Mouse (Mus musculus) CH12.LX (cell line): ENCODE measurements around the gene 2810004N23Rik. TPM values are rescaled to one million over a fixed set of nuclear protein-coding genes. Genes with fewer than 3 reads are reported as not detected.

Experiments used
- DNase-seq: peaks from one replicate; pipeline ENCODE4 v3.0.0-alpha.2; 2013; ENCODE audit errors: extremely low read depth
- H3K27ac ChIP-seq: 2 replicates; pipeline ENCODE4 v1.5.1; 2012; ENCODE audit warnings: low read depth, mild to moderate bottlenecking, control low read depth, moderate library complexity; ENCODE audit not compliant: insufficient read depth
- H3K27me3 ChIP-seq: replicated peaks from 2 replicates; pipeline ENCODE3; 2012; ENCODE audit warnings: inconsistent platforms
- H3K36me3 ChIP-seq, 2 experiments: replicated peaks in 1 of 2; 2 replicates each; pipeline versions ENCODE3 to v1.6.1; 2012; ENCODE audit warnings: inconsistent platforms in 1 of 2, low read length in 1 of 2, mild to moderate bottlenecking in 1 of 2, mixed read lengths in 1 of 2, moderate library complexity in 1 of 2; ENCODE audit not compliant: control insufficient read depth in 1 of 2, insufficient read depth in 1 of 2
- H3K4me1 ChIP-seq, 2 experiments: 2 replicates each; pipeline ENCODE4 v1.6.1; 2012; ENCODE audit warnings: inconsistent platforms in 1 of 2, moderate library complexity in 1 of 2; ENCODE audit not compliant: insufficient read depth in 2 of 2, control insufficient read depth in 1 of 2
- H3K4me2 ChIP-seq: 2 replicates; pipeline ENCODE4 v1.6.1; 2012; ENCODE audit warnings: low read depth, mild to moderate bottlenecking, control low read depth; ENCODE audit not compliant: poor library complexity, insufficient read depth, severe bottlenecking
- H3K4me3 ChIP-seq, 3 experiments: fragments of 150-350 bp in 1 of 3; sonication (generic) in 1 of 3; replicated peaks in 1 of 3; 2 replicates each; pipeline versions ENCODE3 to v1.5.1; 2011 to 2012; ENCODE audit warnings: low read depth in 2 of 3, low read length in 2 of 3, mild to moderate bottlenecking in 2 of 3, moderate library complexity in 2 of 3, control low read depth in 1 of 3, improper control_type of control experiment in 1 of 3, inconsistent platforms in 1 of 3, mixed read lengths in 1 of 3; ENCODE audit not compliant: poor library complexity in 1 of 3
- H3K79me2 ChIP-seq: replicated peaks from 2 replicates; pipeline ENCODE4 v1.6.1; 2012; ENCODE audit warnings: mild to moderate bottlenecking, moderate library complexity; ENCODE audit not compliant: control insufficient read depth, poor library complexity, insufficient read depth, severe bottlenecking; ENCODE audit errors: extremely low read depth
- H3K9ac ChIP-seq: 2 replicates; pipeline ENCODE4 v1.6.1; 2012; ENCODE audit warnings: low read depth, mild to moderate bottlenecking, control low read depth, moderate library complexity; ENCODE audit not compliant: insufficient read depth
- H3K9me3 ChIP-seq: replicated peaks from 2 replicates; pipeline ENCODE3; 2012; ENCODE audit warnings: low read length, inconsistent platforms, mixed read lengths
- ELF1 ChIP-seq: IDR thresholded peaks from 2 replicates; pipeline ENCODE4 v1.6.1; 2014; ENCODE audit warnings: low read depth, mild to moderate bottlenecking, inconsistent platforms, low read length, improper control_type of control experiment
- EP300 ChIP-seq: IDR thresholded peaks from 2 replicates; pipeline ENCODE4 v1.6.1; 2011; ENCODE audit warnings: low read length, improper control_type of control experiment
- ETS1 ChIP-seq: conservative IDR thresholded peaks from 2 replicates; pipeline ENCODE4 v1.6.1; 2012; ENCODE audit warnings: low read depth, mild to moderate bottlenecking, inconsistent platforms, low read length, improper control_type of control experiment, moderate library complexity
- HCFC1 ChIP-seq: IDR thresholded peaks from 2 replicates; pipeline ENCODE4 v1.6.1; 2012; ENCODE audit warnings: low read depth, mild to moderate bottlenecking, inconsistent platforms, low read length, improper control_type of control experiment
- IRF4 ChIP-seq: IDR thresholded peaks from 2 replicates; pipeline ENCODE4 v1.6.1; 2014; ENCODE audit warnings: low read depth, mild to moderate bottlenecking, inconsistent platforms, low read length, improper control_type of control experiment
- MAFK ChIP-seq: IDR thresholded peaks from 2 replicates; pipeline ENCODE4 v1.6.1; 2011; ENCODE audit warnings: low read length, improper control_type of control experiment; ENCODE audit not compliant: insufficient replicate concordance
- MYC ChIP-seq: IDR thresholded peaks from 2 replicates; pipeline ENCODE4 v1.6.1; 2011; ENCODE audit warnings: low read depth, mild to moderate bottlenecking, improper control_type of control experiment, low read length
- NELFE ChIP-seq: IDR thresholded peaks from 2 replicates; pipeline ENCODE4 v1.6.1; 2011; ENCODE audit warnings: low read depth, low read length, improper control_type of control experiment
- SIN3A ChIP-seq: IDR thresholded peaks from 2 replicates; pipeline ENCODE4 v1.6.1; 2012; ENCODE audit warnings: low read length, improper control_type of control experiment, inconsistent platforms
- SMC3 ChIP-seq: IDR thresholded peaks from 2 replicates; pipeline ENCODE4 v1.6.1; 2011; ENCODE audit warnings: low read depth, low read length, improper control_type of control experiment
- TCF12 ChIP-seq: IDR thresholded peaks from 2 replicates; pipeline ENCODE4 v1.6.1; 2014; ENCODE audit warnings: low read depth, mild to moderate bottlenecking, inconsistent platforms, low read length, improper control_type of control experiment
- USF1 ChIP-seq: IDR thresholded peaks from 2 replicates; pipeline ENCODE4 v1.6.1; 2014; ENCODE audit warnings: low read depth, mild to moderate bottlenecking, inconsistent platforms, low read length, improper control_type of control experiment
- USF2 ChIP-seq: conservative IDR thresholded peaks from 2 replicates; pipeline ENCODE4 v1.6.1; 2011; ENCODE audit warnings: low read depth, low read length, improper control_type of control experiment
- ZC3H11A ChIP-seq: IDR thresholded peaks from 2 replicates; pipeline ENCODE4 v1.6.1; 2012; ENCODE audit warnings: low read depth, mild to moderate bottlenecking, inconsistent platforms, low read length, improper control_type of control experiment
- ZMIZ1 ChIP-seq: IDR thresholded peaks from 2 replicates; pipeline ENCODE4 v1.6.1; 2012; ENCODE audit warnings: low read depth, mild to moderate bottlenecking, inconsistent platforms, low read length, improper control_type of control experiment
- ZNF384 ChIP-seq: IDR thresholded peaks from 2 replicates; pipeline ENCODE4 v1.6.1; 2012; ENCODE audit warnings: low read depth, low read length, improper control_type of control experiment, inconsistent platforms
- dilution Hi-C: fragments of 300-500 bp; cut with MboI; formaldehyde crosslinking; loops from 2 replicates; pipeline ENCODE4 v1.14.3; 2020; ENCODE audit warnings: low sequenced_read_pairs; ENCODE audit not compliant: extremely low pct_unique_long_range_greater_than_20kb, extremely low pct_ligation_motif_present
- in situ Hi-C: fragments of 300-500 bp; cut with MboI; formaldehyde crosslinking; loops from 3 replicates; pipeline ENCODE4 v1.14.3; 2019; ENCODE audit warnings: low sequenced_read_pairs, low pct_ligation_motif_present, low pct_unique_long_range_greater_than_20kb, mixed read lengths
- polyA plus RNA-seq: library from polyadenylated mRNA; unstranded; fragments of >175 nt; gene quantifications from 2 replicates; pipeline ENCODE4 v1.2.1, GENCODE M21; 2012; ENCODE audit warnings: low read depth; ENCODE audit not compliant: insufficient read length
- total RNA-seq, 2 experiments: library from RNA; depleted of rRNA; stranded (reverse); fragments of 300-350 nt in 1 of 2; fragments of >200 nt in 1 of 2; gene quantifications; 2 replicates each; pipeline ENCODE4 v1.2.3; 2012 to 2014

Gene 2810004N23Rik
- total and polyA plus RNA-seq, 3 experiments: 45.1 to 75.7 (median 47.6) TPM

- TF ChIP-seq TCF12: peak; percentile 87
- TF ChIP-seq ETS1: no peak
- peak; percentile 93 for TF ChIP-seq IRF4
- TF ChIP-seq USF1: no peak
- TF ChIP-seq NELFE: no peak
- no peak for TF ChIP-seq MAFK
- TF ChIP-seq ELF1: no peak
- no peak for TF ChIP-seq ZC3H11A
- TF ChIP-seq SMC3: no peak
- no peak for TF ChIP-seq MYC
Measured at GRCm38 (mm10) chr8:124809419-124809818, 53.5 kb downstream of the 2810004N23Rik start (continued).

- Histone ChIP-seq H3K9me3 (no peaks in the 10 kb centered on the region), H3K4me3 (no peak overlapping the region), H3K79me2 (no peaks in the 10 kb centered on the region), H3K27ac (no peak overlapping the region), H3K27me3 (peaks cover 18% of the 10 kb centered on the region), H3K9ac (no peak overlapping the region), H3K4me2 (no peak overlapping the region), H3K4me1 (peaks cover 13 to 55% of the 10 kb centered on the region in 2 experiments), H3K36me3 (no peaks in the 10 kb centered on the region)
- dilution Hi-C loops: no loop called here
- TF ChIP-seq USF2 (no peak), SIN3A (no peak), HCFC1 (no peak), ZC3H11A (no peak), EP300 (peak; percentile 62; the same call in 1 of the 2 replicates), TCF12 (peak; percentile 25; the same call in 1 of the 2 replicates), IRF4 (peak; percentile 64; the same call in 1 of the 2 replicates), MAFK (no peak)
- DNase-seq: peak; percentile 45
- in situ Hi-C loops: no loop called here
Measured at GRCm38 (mm10) chr8:124805990-124806389, 56.9 kb downstream of the 2810004N23Rik start.

- Histone ChIP-seq H3K79me2 (no peaks in the 10 kb centered on the region), H3K4me3 (no peak overlapping the region), H3K9me3 (no peaks in the 10 kb centered on the region), H3K27ac (no peak overlapping the region), H3K9ac (no peak overlapping the region), H3K4me1 (peaks cover 7 to 38% of the 10 kb centered on the region in 2 experiments), H3K27me3 (peaks cover 27% of the 10 kb centered on the region), H3K36me3 (no peaks in the 10 kb centered on the region), H3K4me2 (no peak overlapping the region)
- in situ Hi-C loops (no loop called here), dilution Hi-C loops (no loop called here)
- no peak for DNase-seq
- TF ChIP-seq ZNF384 (peak; percentile 87), NELFE (no peak), ZMIZ1 (no peak)
Measured at GRCm38 (mm10) chr8:124803824-124804702, 58.9 kb downstream of the 2810004N23Rik start.
